Comparison of ENCODE assay signal across 25 mouse cellular contexts in genomic region chr10:20153507-20153906, GRCm38 (mm10). TPM values are rescaled to one million over a fixed set of nuclear protein-coding genes. Genes with fewer than 3 reads are reported as not detected.
DNase-seq lines count a peak whose midpoint lies in the region; ATAC-seq and TF ChIP-seq lines count a peak whose summit lies in the region.
"Had no signal": no experiment of that assay in that cellular context is flagged by ENCODE, and none has a peak within 500 bp of the region (broad histone marks: within the 10 kb centered on the region; RNA-seq: fewer than 3 reads in every experiment).

No protein-coding gene starts in this region.

- TF ChIP-seq POLR2A in liver, adult 2 months (IDR thresholded peaks at IDR 0.05; ENCODE audit: extremely low read depth, insufficient read depth, low read length): no peak

- peaks cover 11% of the 10 kb centered on the region for H3K4me1 ChIP-seq in liver, adult 2 months (ENCODE audit: control insufficient read depth, insufficient read depth, low read length)
- peaks cover 5% of the 10 kb centered on the region for H3K4me1 ChIP-seq in intestine, embryonic 16.5 days (ENCODE audit: control insufficient read depth, insufficient read depth, low read length)
- no peaks in the 10 kb centered on the region for H3K4me1 ChIP-seq in stomach, postnatal 0 days (replicated peaks; ENCODE audit: control insufficient read depth, insufficient read depth)
- H3K4me1 ChIP-seq: embryonic facial prominence, embryonic 12.5 days had no signal

- WGBS in liver, adult 2 months: 43% methylated on average over 2 of the region's 2 CpGs
- 52% methylated on average over 2 of the region's 2 CpGs for WGBS in intestine, embryonic 16.5 days
- WGBS in stomach, postnatal 0 days: 58% methylated on average over 2 of the region's 2 CpGs

- no peak for TF ChIP-seq CTCF in liver, adult 2 months (IDR thresholded peaks at IDR 0.05; ENCODE audit: low read depth, low read length)
- no peak for TF ChIP-seq CTCF in stomach, postnatal 0 days (IDR thresholded peaks at IDR 0.05; ENCODE audit: low read depth)

- no peaks in the 10 kb centered on the region for H3K27me3 ChIP-seq in liver, adult 2 months (ENCODE audit: control insufficient read depth, insufficient read depth, low read length)
- H3K27me3 ChIP-seq in intestine, embryonic 16.5 days (replicated peaks; ENCODE audit: control insufficient read depth, insufficient read depth, low read length): peaks cover 5% of the 10 kb centered on the region; the same call in 1 of the 2 replicates
- H3K27me3 ChIP-seq in stomach, postnatal 0 days (ENCODE audit: control insufficient read depth, insufficient read depth, low read length): no peaks in the 10 kb centered on the region

- H3K9me3 ChIP-seq in intestine, embryonic 16.5 days (ENCODE audit: control insufficient read depth, low read length): no peaks in the 10 kb centered on the region
- no peaks in the 10 kb centered on the region for H3K9me3 ChIP-seq in stomach, postnatal 0 days (ENCODE audit: control insufficient read depth, low read length)
- H3K9me3 ChIP-seq: embryonic facial prominence, embryonic 12.5 days; heart, embryonic 13.5 days; liver, embryonic 13.5 days; midbrain, embryonic 15.5 days; neural tube, embryonic 15.5 days had no signal

- no peak for TF ChIP-seq EP300 in stomach, postnatal 0 days (optimal IDR thresholded peaks at IDR 0.05)

- no peak overlapping the region for H3K4me2 ChIP-seq in intestine, embryonic 16.5 days (ENCODE audit: low read depth, low read length)
- no peak overlapping the region for H3K4me2 ChIP-seq in stomach, postnatal 0 days (replicated peaks; ENCODE audit: low read depth)
- H3K4me2 ChIP-seq: embryonic facial prominence, embryonic 12.5 days; heart, embryonic 13.5 days; liver, embryonic 13.5 days; lung, embryonic 14.5 days; midbrain, embryonic 15.5 days; neural tube, embryonic 15.5 days had no signal

- no peak overlapping the region for H3K27ac ChIP-seq in liver, adult 2 months (replicated peaks; ENCODE audit: insufficient read depth, low read depth, low read length)
- peak overlapping the region; percentile 74 for H3K27ac ChIP-seq in intestine, embryonic 16.5 days (ENCODE audit: low read length)
- H3K27ac ChIP-seq in stomach, postnatal 0 days (replicated peaks): no peak overlapping the region
- H3K27ac ChIP-seq: embryonic facial prominence, embryonic 12.5 days; heart, embryonic 13.5 days; liver, embryonic 13.5 days; midbrain, embryonic 15.5 days; neural tube, embryonic 15.5 days had no signal

- peak; percentile 57 for DNase-seq in liver, adult 2 months (ENCODE audit: extremely low read depth, low read depth, low spot score)
- DNase-seq in liver: no peak
- peak; percentile 87 for DNase-seq in ES-CJ7 (ENCODE audit: low read depth, low spot score)
- DNase-seq in stomach, postnatal 0 days (ENCODE audit: low spot score): no peak
- DNase-seq in heart, postnatal 36 days: no peak
- DNase-seq in B cell, adult 2 months: no peak
- DNase-seq: adrenal gland, postnatal 36 days; cerebellum, adult 2 months; cerebellum, postnatal 36 days; gastrocnemius, postnatal 10 days; heart, adult 18-20 months; kidney, adult 8-10 months; kidney, postnatal 14 days; liver, embryonic 13.5 days; lung, embryonic 14.5 days; right cerebral cortex, postnatal 4 days; thymus, postnatal 36 days had no signal

- no peak overlapping the region for H3K9ac ChIP-seq in liver, adult 2 months (ENCODE audit: low read depth, low read length)
- H3K9ac ChIP-seq in intestine, embryonic 16.5 days (ENCODE audit: low read depth, low read length): no peak overlapping the region
- H3K9ac ChIP-seq in stomach, postnatal 0 days (ENCODE audit: low read length): no peak overlapping the region
- H3K9ac ChIP-seq: embryonic facial prominence, embryonic 12.5 days; heart, embryonic 13.5 days; liver, embryonic 13.5 days; lung, embryonic 14.5 days; midbrain, embryonic 15.5 days; neural tube, embryonic 15.5 days had no signal

- peak; percentile 45 for ATAC-seq in intestine, embryonic 16.5 days
- ATAC-seq in stomach, postnatal 0 days (ENCODE audit: low FRiP score, low TSS enrichment): peak; percentile 41; the same call in 1 of the 2 replicates
- ATAC-seq: forebrain, embryonic 14.5 days; midbrain, embryonic 15.5 days had no signal

- peaks cover 34% of the 10 kb centered on the region; the same call in 1 of the 2 replicates for H3K79me2 ChIP-seq in liver, adult 2 months (ENCODE audit: control insufficient read depth, insufficient read depth, low read length)

- H3K36me3 ChIP-seq in liver, adult 2 months (ENCODE audit: control insufficient read depth, insufficient read depth, low read length): no peaks in the 10 kb centered on the region
- H3K36me3 ChIP-seq in intestine, embryonic 16.5 days (ENCODE audit: control insufficient read depth, insufficient read depth, low read length): no peaks in the 10 kb centered on the region
- no peaks in the 10 kb centered on the region for H3K36me3 ChIP-seq in stomach, postnatal 0 days (ENCODE audit: control insufficient read depth, insufficient read depth, low read length)
- H3K36me3 ChIP-seq: embryonic facial prominence, embryonic 12.5 days; G1E; heart, embryonic 13.5 days; liver, embryonic 13.5 days; midbrain, embryonic 15.5 days; neural tube, embryonic 15.5 days had no signal

- no peak overlapping the region for H3K4me3 ChIP-seq in liver, adult 2 months (ENCODE audit: insufficient read depth, low read depth, low read length)
- H3K4me3 ChIP-seq in intestine, embryonic 16.5 days (ENCODE audit: low read length): no peak overlapping the region
- no peak overlapping the region for H3K4me3 ChIP-seq in stomach, postnatal 0 days (ENCODE audit: low read depth, low read length)
- H3K4me3 ChIP-seq: embryonic facial prominence, embryonic 12.5 days; erythroblast, embryonic 14.5 days; heart, embryonic 13.5 days; liver, embryonic 13.5 days; midbrain, embryonic 15.5 days; neural tube, embryonic 15.5 days had no signal

- intact Hi-C loops in heart, postnatal 36 days (cut with DNase I): no loop called here

RNA-seq across cellular contexts. Expression of gene Map7, which starts 5.2 kb away (rescaled TPM):
- total RNA-seq in liver, adult 2 months (2014; rRNA removed): 13.7 and 15.6 TPM in 2 replicates
- 9.5 and 11.1 TPM in 2 replicates for polyA plus RNA-seq in liver, adult 2 months (2012; rRNA removed)
- 44.7 and 50.3 TPM in 2 replicates for polyA plus RNA-seq in intestine, embryonic 16.5 days (2015; fragmentation: Nextera tagmentation; extraction: Ambion mirVana)
- 23.0 TPM in 2 replicates for polyA plus RNA-seq in stomach, postnatal 0 days (2015; fragmentation: Nextera tagmentation; extraction: Ambion mirVana)
- total RNA-seq in heart, postnatal 36 days (2021): 10 to 100 TPM; 21.0 to 23.3 TPM

Comparison
In these comparisons a context has a peak if more than half of its experiments do, and no peak if none do; other contexts are left out.
1. DNase-seq: peak in liver, adult 2 months (single experiment) and ES-CJ7 (single experiment); none in liver (single experiment), stomach, postnatal 0 days (single experiment), heart, postnatal 36 days (0 of 2) and B cell, adult 2 months (0 of 2).